ENCODE assay signal across 15 mouse cellular contexts in genomic region chr17:29185376-29186046, GRCm38 (mm10). TPM values are rescaled to one million over a fixed set of nuclear protein-coding genes. Genes with fewer than 3 reads are reported as not detected.
DNase-seq lines count a peak whose midpoint lies in the region; ATAC-seq and TF ChIP-seq lines count a peak whose summit lies in the region.
"Had no signal": no experiment of that assay in that cellular context is flagged by ENCODE, and none has a peak within 500 bp of the region (broad histone marks: within the 10 kb centered on the region; RNA-seq: fewer than 3 reads in every experiment).

No protein-coding gene starts in this region.

- ATAC-seq in midbrain, embryonic 14.5 days (ENCODE audit: low FRiP score, low TSS enrichment), result no peak
- ATAC-seq in embryonic facial prominence, embryonic 13.5 days (ENCODE audit: insufficient number of reproducible peaks, insufficient read depth, low FRiP score, low TSS enrichment, low read depth), result no peak
- peak; percentile 16; the same call in 1 of the 2 replicates for ATAC-seq in limb, embryonic 14.5 days (ENCODE audit: low FRiP score, low read depth)
- ATAC-seq: midbrain, embryonic 15.5 days had no signal

- peaks cover 22% of the 10 kb centered on the region for H3K27me3 ChIP-seq in midbrain, embryonic 10.5 days (ENCODE audit: low read depth, poor library complexity, severe bottlenecking)
- H3K27me3 ChIP-seq in midbrain, embryonic 14.5 days (ENCODE audit: control insufficient read depth, insufficient read depth, low read length), result no peaks in the 10 kb centered on the region
- peaks cover 4% of the 10 kb centered on the region; the same call in 1 of the 2 replicates for H3K27me3 ChIP-seq in embryonic facial prominence, embryonic 13.5 days
- no peaks in the 10 kb centered on the region for H3K27me3 ChIP-seq in limb, embryonic 14.5 days (ENCODE audit: control insufficient read depth, insufficient read depth, low read length)
- H3K27me3 ChIP-seq: neural tube, embryonic 15.5 days had no signal

- 0 out of 2 replicates have a peak overlapping the region, but pooled peaks have one; percentile 5 for H3K4me3 ChIP-seq in midbrain, embryonic 10.5 days
- no peak overlapping the region for H3K4me3 ChIP-seq in midbrain, embryonic 14.5 days (replicated peaks; ENCODE audit: low read depth, low read length)
- H3K4me3 ChIP-seq in embryonic facial prominence, embryonic 13.5 days, result no peak overlapping the region
- no peak overlapping the region for H3K4me3 ChIP-seq in limb, embryonic 14.5 days (replicated peaks; ENCODE audit: low read length)
- H3K4me3 ChIP-seq: midbrain, embryonic 15.5 days; neural tube, embryonic 15.5 days had no signal

- no peak overlapping the region for H3K4me2 ChIP-seq in midbrain, embryonic 14.5 days (ENCODE audit: low read length)
- H3K4me2 ChIP-seq in embryonic facial prominence, embryonic 13.5 days, result no peak overlapping the region
- H3K4me2 ChIP-seq in limb, embryonic 14.5 days (replicated peaks; ENCODE audit: low read depth, low read length, severe bottlenecking), result no peak overlapping the region
- H3K4me2 ChIP-seq: midbrain, embryonic 15.5 days; neural tube, embryonic 15.5 days had no signal

- no peak overlapping the region for H3K9ac ChIP-seq in midbrain, embryonic 14.5 days (replicated peaks; ENCODE audit: low read length)
- no peak overlapping the region for H3K9ac ChIP-seq in embryonic facial prominence, embryonic 13.5 days
- no peak overlapping the region for H3K9ac ChIP-seq in limb, embryonic 14.5 days (ENCODE audit: low read depth, low read length, severe bottlenecking)
- H3K9ac ChIP-seq: midbrain, embryonic 15.5 days; neural tube, embryonic 15.5 days had no signal

- H3K9me3 ChIP-seq in midbrain, embryonic 10.5 days (replicated peaks), result no peaks in the 10 kb centered on the region
- no peaks in the 10 kb centered on the region for H3K9me3 ChIP-seq in midbrain, embryonic 14.5 days (ENCODE audit: control insufficient read depth, low read length)
- no peaks in the 10 kb centered on the region for H3K9me3 ChIP-seq in embryonic facial prominence, embryonic 13.5 days
- H3K9me3 ChIP-seq in limb, embryonic 14.5 days (ENCODE audit: control insufficient read depth, low read length), result no peaks in the 10 kb centered on the region
- H3K9me3 ChIP-seq: midbrain, embryonic 15.5 days; neural tube, embryonic 15.5 days had no signal

- DNase-seq in midbrain, embryonic 10.5 days (ENCODE audit: low spot score), result peak; percentile 26
- no peak for DNase-seq in midbrain, embryonic 14.5 days
- DNase-seq in brain, adult 2 months (ENCODE audit: low read depth, low spot score), result peak; percentile 52
- no peak for DNase-seq in limb, embryonic 14.5 days (ENCODE audit: low spot score)
- DNase-seq in ovary, adult 18-20 months (ENCODE audit: low spot score), result no peak
- no peak for DNase-seq in layer of hippocampus, postnatal 10 days (ENCODE audit: low spot score in 2 of 2)
- DNase-seq: adrenal gland, postnatal 25 days; kidney, postnatal 10 days; layer of hippocampus, adult 9-11 months; lung, postnatal 14 days; thymus, adult 2 months had no signal

- no peak for TF ChIP-seq POLR2A in limb, embryonic 14.5 days (IDR thresholded peaks at IDR 0.05; ENCODE audit: borderline replicate concordance, extremely low read depth, insufficient read depth, insufficient read length)

- no peaks in the 10 kb centered on the region for H3K36me3 ChIP-seq in midbrain, embryonic 10.5 days
- H3K36me3 ChIP-seq in midbrain, embryonic 14.5 days (ENCODE audit: control insufficient read depth, insufficient read depth, low read length), result no peaks in the 10 kb centered on the region
- no peaks in the 10 kb centered on the region for H3K36me3 ChIP-seq in embryonic facial prominence, embryonic 13.5 days
- no peaks in the 10 kb centered on the region for H3K36me3 ChIP-seq in limb, embryonic 14.5 days (ENCODE audit: control insufficient read depth, insufficient read depth, low read length)
- H3K36me3 ChIP-seq: midbrain, embryonic 15.5 days; neural tube, embryonic 15.5 days had no signal

- 33% methylated on average over 7 of the region's 7 CpGs for WGBS in midbrain, embryonic 10.5 days
- 33% methylated on average over 7 of the region's 7 CpGs for WGBS in midbrain, embryonic 14.5 days
- 11% methylated on average over 7 of the region's 7 CpGs for WGBS in embryonic facial prominence, embryonic 13.5 days
- 31% methylated on average over 6 of the region's 7 CpGs for WGBS in limb, embryonic 14.5 days

- peak overlapping the region; percentile 79 for H3K27ac ChIP-seq in midbrain, embryonic 10.5 days (replicated peaks)
- no peak overlapping the region for H3K27ac ChIP-seq in midbrain, embryonic 14.5 days (replicated peaks; ENCODE audit: low read depth, low read length)
- H3K27ac ChIP-seq in embryonic facial prominence, embryonic 13.5 days, result peak overlapping the region; percentile 30
- H3K27ac ChIP-seq in limb, embryonic 14.5 days (replicated peaks; ENCODE audit: low read depth, low read length), result no peak overlapping the region
- H3K27ac ChIP-seq: midbrain, embryonic 15.5 days; neural tube, embryonic 15.5 days had no signal

- peaks cover 66% of the 10 kb centered on the region for H3K4me1 ChIP-seq in midbrain, embryonic 10.5 days
- peaks cover 27% of the 10 kb centered on the region; the same call in 1 of the 2 replicates for H3K4me1 ChIP-seq in midbrain, embryonic 14.5 days (ENCODE audit: control insufficient read depth, insufficient read depth, low read length)
- H3K4me1 ChIP-seq in embryonic facial prominence, embryonic 13.5 days, result peaks cover 47% of the 10 kb centered on the region
- peaks cover 18% of the 10 kb centered on the region for H3K4me1 ChIP-seq in limb, embryonic 14.5 days (ENCODE audit: control insufficient read depth, insufficient read depth, low read length)

RNA-seq across cellular contexts. Expression of gene Cpne5, which starts 52.5 kb away (rescaled TPM):
- 10.7 and 14.8 TPM in 2 replicates for polyA plus RNA-seq in midbrain, embryonic 10.5 days (2016; fragmentation: Nextera tagmentation; extraction: Ambion mirVana)
- polyA plus RNA-seq in midbrain, embryonic 14.5 days (2014; fragmentation: Nextera tagmentation; extraction: Ambion mirVana), result 27.6 and 32.6 TPM in 2 replicates
- polyA plus RNA-seq in embryonic facial prominence, embryonic 13.5 days (2015; fragmentation: Nextera tagmentation; extraction: Ambion mirVana), result 28.1 and 36.0 TPM in 2 replicates
- 14.7 and 17.9 TPM in 2 replicates for polyA plus RNA-seq in limb, embryonic 14.5 days (2012; rRNA removed)
- polyA plus RNA-seq in limb, embryonic 14.5 days (2014; fragmentation: Nextera tagmentation; extraction: Ambion mirVana), result 13.3 and 14.7 TPM in 2 replicates
- 10 to 100 TPM; 56.5 to 58.3 TPM for total RNA-seq in layer of hippocampus, postnatal 10 days (2021)
- total RNA-seq: liver, adult 2 months had no signal
- polyA plus RNA-seq: liver, adult 2 months had no signal

Comparison
In these comparisons a context has a peak if more than half of its experiments do, and no peak if none do; other contexts are left out.
1. DNase-seq: peak in midbrain, embryonic 10.5 days (single experiment) and brain, adult 2 months (single experiment); none in midbrain, embryonic 14.5 days (single experiment), limb, embryonic 14.5 days (single experiment), ovary, adult 18-20 months (single experiment) and layer of hippocampus, postnatal 10 days (0 of 2).
2. H3K27ac ChIP-seq: peak in midbrain, embryonic 10.5 days (single experiment) and embryonic facial prominence, embryonic 13.5 days (single experiment); none in midbrain, embryonic 14.5 days (single experiment) and limb, embryonic 14.5 days (single experiment).